Mouse (Mus musculus): ENCODE measurements around the gene Zfr. TPM values are rescaled to one million over a fixed set of nuclear protein-coding genes. Genes with fewer than 3 reads are reported as not detected.
A peak's percentile ranks its signal among the peaks of the same experiment; 100 is the strongest.

The Zfr gene
- total and polyA plus RNA-seq, 3 experiments: 47.5 to 89.8 (median 84.9) TPM

GRCm38 (mm10) chr15:12090981-12091669 lies 26.5 kb upstream of the Zfr start:
- dilution Hi-C loops (cut with MboI; ENCODE audit: extremely low pct_ligation_motif_present, extremely low pct_unique_long_range_greater_than_20kb, low sequenced_read_pairs) (no loop called here), in situ Hi-C loops (cut with MboI; ENCODE audit: low pct_ligation_motif_present, low pct_unique_long_range_greater_than_20kb, low sequenced_read_pairs) (no loop called here)
- Histone ChIP-seq H3K27ac (ENCODE audit: insufficient read depth, low read depth) (no peak overlapping the region), H3K9me3 (replicated peaks; ENCODE audit: low read length) (no peaks in the 10 kb centered on the region), H3K36me3 (replicated peaks in 1 of 2; ENCODE audit: control insufficient read depth in 1 of 2, insufficient read depth in 1 of 2, low read length in 1 of 2) (no peaks in the 10 kb centered on the region), H3K4me3 (replicated peaks in 1 of 3; ENCODE audit: low read depth in 2 of 3, low read length in 2 of 3, poor library complexity in 1 of 3) (no peak overlapping the region), H3K4me2 (ENCODE audit: insufficient read depth, low read depth, poor library complexity, severe bottlenecking) (no peak overlapping the region), H3K79me2 (replicated peaks; ENCODE audit: control insufficient read depth, extremely low read depth, insufficient read depth, poor library complexity, severe bottlenecking) (no peaks in the 10 kb centered on the region), H3K4me1 (ENCODE audit: control insufficient read depth in 1 of 2, insufficient read depth in 2 of 2) (0 out of 4 replicates have a peak, but pooled peaks cover 0 to 2% of the 10 kb centered on the region in 2 experiments), H3K27me3 (replicated peaks) (no peaks in the 10 kb centered on the region), H3K9ac (ENCODE audit: insufficient read depth, low read depth) (no peak overlapping the region)
- no peak for TF ChIP-seq ZNF384 (IDR thresholded peaks at IDR 0.05; ENCODE audit: low read depth, low read length)
- TF ChIP-seq UBTF (IDR thresholded peaks at IDR 0.05; ENCODE audit: low read depth, low read length): no peak
- TF ChIP-seq BHLHE40 (IDR thresholded peaks at IDR 0.05; ENCODE audit: low read depth, low read length): no peak
- no peak for TF ChIP-seq MEF2A (IDR thresholded peaks at IDR 0.05; ENCODE audit: borderline replicate concordance, low read depth, low read length)
- no peak for TF ChIP-seq MAZ (IDR thresholded peaks at IDR 0.05; ENCODE audit: low read depth, low read length)
- TF ChIP-seq E2F4 (IDR thresholded peaks at IDR 0.05; ENCODE audit: insufficient replicate concordance, low read depth, low read length): no peak
- no peak for TF ChIP-seq IRF4 (IDR thresholded peaks at IDR 0.05; ENCODE audit: low read depth, low read length)
- no peak for TF ChIP-seq ELF1 (IDR thresholded peaks at IDR 0.05; ENCODE audit: low read depth, low read length)
- TF ChIP-seq MYC (IDR thresholded peaks at IDR 0.05; ENCODE audit: low read depth, low read length): no peak
- TF ChIP-seq EP300 (IDR thresholded peaks at IDR 0.05; ENCODE audit: low read length): no peak
- TF ChIP-seq NRF1 (IDR thresholded peaks at IDR 0.05; ENCODE audit: low read depth, low read length): no peak
- no peak for DNase-seq (ENCODE audit: extremely low read depth)

GRCm38 (mm10) chr15:12091781-12092458 lies 25.7 kb upstream of the Zfr start:
- Histone ChIP-seq H3K27ac (ENCODE audit: insufficient read depth, low read depth) (no peak overlapping the region), H3K27me3 (replicated peaks) (no peaks in the 10 kb centered on the region), H3K79me2 (replicated peaks; ENCODE audit: control insufficient read depth, extremely low read depth, insufficient read depth, poor library complexity, severe bottlenecking) (no peaks in the 10 kb centered on the region), H3K9me3 (replicated peaks; ENCODE audit: low read length) (no peaks in the 10 kb centered on the region), H3K9ac (ENCODE audit: insufficient read depth, low read depth) (no peak overlapping the region), H3K4me2 (ENCODE audit: insufficient read depth, low read depth, poor library complexity, severe bottlenecking) (no peak overlapping the region), H3K36me3 (replicated peaks in 1 of 2; ENCODE audit: control insufficient read depth in 1 of 2, insufficient read depth in 1 of 2, low read length in 1 of 2) (no peaks in the 10 kb centered on the region), H3K4me3 (replicated peaks in 1 of 3; ENCODE audit: low read depth in 2 of 3, low read length in 2 of 3, poor library complexity in 1 of 3) (no peak overlapping the region), H3K4me1 (ENCODE audit: control insufficient read depth in 1 of 2, insufficient read depth in 2 of 2) (0 out of 4 replicates have a peak, but pooled peaks cover 0 to 2% of the 10 kb centered on the region in 2 experiments)
- in situ Hi-C loops (cut with MboI; ENCODE audit: low pct_ligation_motif_present, low pct_unique_long_range_greater_than_20kb, low sequenced_read_pairs) (no loop called here), dilution Hi-C loops (cut with MboI; ENCODE audit: extremely low pct_ligation_motif_present, extremely low pct_unique_long_range_greater_than_20kb, low sequenced_read_pairs) (no loop called here)
- TF ChIP-seq SIN3A (IDR thresholded peaks at IDR 0.05; ENCODE audit: low read length): no peak
- no peak for TF ChIP-seq HCFC1 (IDR thresholded peaks at IDR 0.05; ENCODE audit: low read depth, low read length)
- no peak for TF ChIP-seq KAT2A (IDR thresholded peaks at IDR 0.05; ENCODE audit: insufficient replicate concordance, low read length)
- peak; percentile 20; the same call in 1 of the 2 replicates for TF ChIP-seq MAX (IDR thresholded peaks at IDR 0.05; ENCODE audit: low read length)
- no peak for TF ChIP-seq PAX5 (IDR thresholded peaks at IDR 0.05; ENCODE audit: low read length)
- TF ChIP-seq NELFE (IDR thresholded peaks at IDR 0.05; ENCODE audit: low read depth, low read length): no peak
- TF ChIP-seq CTCF (conservative IDR thresholded peaks at IDR 0.05 in 1 of 2, IDR thresholded peaks at IDR 0.05 in 1 of 2; ENCODE audit: low read depth in 2 of 2, low read length in 2 of 2): peak; percentile 86 to 99
- no peak for TF ChIP-seq ZNF384 (IDR thresholded peaks at IDR 0.05; ENCODE audit: low read depth, low read length)
- no peak for TF ChIP-seq CHD2 (IDR thresholded peaks at IDR 0.05; ENCODE audit: low read length)
- TF ChIP-seq ZC3H11A (IDR thresholded peaks at IDR 0.05; ENCODE audit: low read depth, low read length): no peak
- peak; percentile 76 for TF ChIP-seq SMC3 (IDR thresholded peaks at IDR 0.05; ENCODE audit: low read depth, low read length)
- no peak; the same call in 1 of the 2 replicates for TF ChIP-seq JUND (conservative IDR thresholded peaks at IDR 0.05; ENCODE audit: low read depth, low read length)
- TF ChIP-seq MYC (IDR thresholded peaks at IDR 0.05; ENCODE audit: low read depth, low read length): peak; percentile 83
- TF ChIP-seq RAD21 (IDR thresholded peaks at IDR 0.05; ENCODE audit: low read depth, low read length): peak; percentile 79
- TF ChIP-seq UBTF (IDR thresholded peaks at IDR 0.05; ENCODE audit: low read depth, low read length): no peak
- TF ChIP-seq POLR2A (IDR thresholded peaks at IDR 0.05; ENCODE audit: low read depth, low read length): no peak
- no peak for TF ChIP-seq MAFK (IDR thresholded peaks at IDR 0.05; ENCODE audit: insufficient replicate concordance, low read length)
- DNase-seq (ENCODE audit: extremely low read depth): peak; percentile 77
